Mouse (Mus musculus): ENCODE data around the gene Kcnq5. TPM values are rescaled to one million over a fixed set of nuclear protein-coding genes. Genes with fewer than 3 reads are reported as not detected.
A peak's percentile ranks its signal among the peaks of the same experiment; 100 is the strongest.

Gene Kcnq5
- total RNA-seq (2017): 6.6 and 8.6 TPM in 2 replicates

GRCm38 (mm10) chr1:21961251-21962082, at the start of gene Kcnq5:
Kcnq5 (minus strand) TSS chr1:21961942.
- peak; percentile 38 to 47 for ATAC-seq (replicated peaks in 1 of 2; ENCODE audit: insufficient read depth in 1 of 2, low FRiP score in 2 of 2, low TSS enrichment in 1 of 2, low read depth in 1 of 2, poor library complexity in 2 of 2, severe bottlenecking in 2 of 2)

GRCm38 (mm10) chr1:21979755-21980154, 18.0 kb upstream of the Kcnq5 start:
- ATAC-seq (replicated peaks in 1 of 2; ENCODE audit: insufficient read depth in 1 of 2, low FRiP score in 2 of 2, low TSS enrichment in 1 of 2, low read depth in 1 of 2, poor library complexity in 2 of 2, severe bottlenecking in 2 of 2): no peak

GRCm38 (mm10) chr1:21979292-21979691, 17.6 kb upstream of the Kcnq5 start:
- no peak for ATAC-seq (replicated peaks in 1 of 2; ENCODE audit: insufficient read depth in 1 of 2, low FRiP score in 2 of 2, low TSS enrichment in 1 of 2, low read depth in 1 of 2, poor library complexity in 2 of 2, severe bottlenecking in 2 of 2)

DNA sequence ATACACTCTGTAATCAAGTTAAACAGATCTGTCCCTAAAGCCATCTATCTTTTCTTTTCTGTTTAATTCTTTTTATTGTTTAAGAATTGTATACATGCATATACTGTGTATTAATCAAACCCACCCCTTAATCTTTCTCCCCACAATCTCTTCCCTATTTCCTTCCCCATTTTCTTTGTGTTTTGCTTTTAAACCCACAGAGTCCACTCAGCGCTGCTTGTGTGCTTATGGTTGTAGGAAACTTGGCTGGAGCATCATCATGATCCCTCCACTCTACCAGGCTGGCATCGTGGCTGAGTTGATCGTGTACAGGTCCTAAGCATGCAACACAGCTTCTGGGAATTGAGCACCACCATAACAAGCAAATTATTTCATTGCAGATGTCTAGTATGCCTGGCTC, 12.3 kb upstream of the Kcnq5 start:
- peak; percentile 42 to 56; a peak in 3 of 4 replicates for ATAC-seq (replicated peaks in 1 of 2; ENCODE audit: insufficient read depth in 1 of 2, low FRiP score in 2 of 2, low TSS enrichment in 1 of 2, low read depth in 1 of 2, poor library complexity in 2 of 2, severe bottlenecking in 2 of 2)

DNA sequence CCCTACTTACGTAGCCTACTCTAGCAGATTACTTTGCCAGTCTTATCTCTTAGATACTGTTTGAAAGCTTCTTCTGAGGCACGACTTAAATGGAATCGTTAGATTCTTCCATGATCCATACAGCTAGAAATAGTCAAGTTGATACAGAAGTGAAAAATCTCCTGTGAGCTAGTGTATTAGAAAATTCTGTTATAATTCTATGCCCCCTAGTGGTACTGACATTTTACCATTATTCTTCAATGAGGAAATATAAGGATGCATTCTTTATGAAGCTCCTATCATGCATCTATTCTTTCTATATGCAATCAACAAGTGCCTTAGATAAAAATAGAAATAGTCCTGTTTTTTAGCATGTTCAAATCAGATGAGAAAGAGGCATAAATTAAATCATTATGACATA, 5.4 kb upstream of the Kcnq5 start:
- ATAC-seq (replicated peaks in 1 of 2; ENCODE audit: insufficient read depth in 1 of 2, low FRiP score in 2 of 2, low TSS enrichment in 1 of 2, low read depth in 1 of 2, poor library complexity in 2 of 2, severe bottlenecking in 2 of 2): no peak

GRCm38 (mm10) chr1:21962896-21963864, 1.4 kb upstream of the Kcnq5 start:
- ATAC-seq (replicated peaks in 1 of 2; ENCODE audit: insufficient read depth in 1 of 2, low FRiP score in 2 of 2, low TSS enrichment in 1 of 2, low read depth in 1 of 2, poor library complexity in 2 of 2, severe bottlenecking in 2 of 2): peak; percentile 52 to 61

DNA sequence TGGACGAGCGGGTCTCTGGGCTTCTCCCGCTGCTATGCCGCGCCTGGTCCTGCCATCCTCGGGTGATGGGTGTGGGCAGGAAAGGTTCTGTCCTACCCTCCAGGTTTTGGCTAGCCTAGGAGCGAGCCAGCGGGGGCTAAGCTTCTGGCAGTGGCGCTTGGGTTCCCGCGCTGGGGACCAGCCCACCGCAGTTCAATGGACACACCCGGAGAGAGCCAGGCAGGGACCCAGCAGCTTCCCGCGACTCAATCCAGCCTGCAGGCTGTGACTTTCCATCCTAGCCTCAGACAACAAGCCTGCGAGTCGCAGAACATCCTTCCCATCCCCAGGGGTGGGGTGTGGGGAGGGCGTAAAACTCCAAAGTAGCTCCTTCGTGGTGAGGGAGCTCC, 335 bp upstream of the Kcnq5 start:
- no peak for ATAC-seq (replicated peaks in 1 of 2; ENCODE audit: insufficient read depth in 1 of 2, low FRiP score in 2 of 2, low TSS enrichment in 1 of 2, low read depth in 1 of 2, poor library complexity in 2 of 2, severe bottlenecking in 2 of 2)

- peak; percentile 47 to 56 for ATAC-seq (replicated peaks in 1 of 2; ENCODE audit: insufficient read depth in 1 of 2, low FRiP score in 2 of 2, low TSS enrichment in 1 of 2, low read depth in 1 of 2, poor library complexity in 2 of 2, severe bottlenecking in 2 of 2)
These were observed 1.1 kb downstream of the Kcnq5 start for GRCm38 (mm10) chr1:21960421-21961250.

DNA sequence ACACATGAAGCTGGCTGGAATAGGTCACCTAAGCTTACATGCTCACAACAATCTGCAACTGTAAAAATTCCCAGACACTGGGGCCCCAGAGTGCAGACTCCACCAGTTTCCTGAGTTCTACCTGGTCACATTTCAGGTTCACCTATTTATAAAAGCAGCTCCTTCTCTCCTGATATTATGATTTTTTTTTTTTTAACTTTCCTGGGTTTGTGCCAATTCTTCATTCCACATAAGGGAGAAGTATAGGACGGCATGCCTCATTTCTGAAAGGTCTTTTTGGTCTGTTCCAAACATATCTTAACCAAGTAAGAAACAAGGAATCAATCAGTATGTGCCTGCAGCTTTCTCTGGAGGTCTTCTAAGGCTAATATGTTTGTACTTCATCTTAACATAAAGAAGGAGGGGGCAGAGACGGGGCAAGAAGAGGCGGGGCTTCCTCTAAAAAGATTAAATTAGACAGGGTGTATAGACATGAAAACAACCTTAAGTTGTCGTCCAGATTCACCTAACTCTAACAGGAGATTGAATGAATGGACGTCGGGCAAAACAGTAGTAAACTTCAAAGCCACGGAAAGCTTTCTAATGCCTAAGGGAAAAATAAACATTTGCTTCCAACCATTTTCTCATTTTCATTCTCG, 2.0 kb downstream of the Kcnq5 start:
- no peak for ATAC-seq (replicated peaks in 1 of 2; ENCODE audit: insufficient read depth in 1 of 2, low FRiP score in 2 of 2, low TSS enrichment in 1 of 2, low read depth in 1 of 2, poor library complexity in 2 of 2, severe bottlenecking in 2 of 2)

DNA sequence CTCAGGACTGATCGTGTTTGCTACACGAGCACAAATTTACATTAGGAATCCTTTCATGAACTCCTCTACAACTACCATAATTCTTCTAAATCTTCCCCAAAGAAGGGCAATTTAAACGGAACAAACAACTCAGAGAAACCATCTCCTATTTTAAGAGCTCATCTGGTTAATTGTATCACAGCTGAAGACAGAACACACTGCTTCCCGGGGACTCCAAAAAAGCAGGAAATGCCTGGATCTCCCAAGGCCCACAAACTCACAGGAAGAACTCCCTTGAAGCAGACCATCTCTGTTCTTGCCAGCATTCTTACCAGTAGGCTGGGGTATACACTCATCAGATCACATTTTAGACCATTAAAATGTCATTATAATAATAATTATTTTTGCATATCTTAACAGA, 3.7 kb downstream of the Kcnq5 start:
- ATAC-seq (replicated peaks in 1 of 2; ENCODE audit: insufficient read depth in 1 of 2, low FRiP score in 2 of 2, low TSS enrichment in 1 of 2, low read depth in 1 of 2, poor library complexity in 2 of 2, severe bottlenecking in 2 of 2): no peak

DNA sequence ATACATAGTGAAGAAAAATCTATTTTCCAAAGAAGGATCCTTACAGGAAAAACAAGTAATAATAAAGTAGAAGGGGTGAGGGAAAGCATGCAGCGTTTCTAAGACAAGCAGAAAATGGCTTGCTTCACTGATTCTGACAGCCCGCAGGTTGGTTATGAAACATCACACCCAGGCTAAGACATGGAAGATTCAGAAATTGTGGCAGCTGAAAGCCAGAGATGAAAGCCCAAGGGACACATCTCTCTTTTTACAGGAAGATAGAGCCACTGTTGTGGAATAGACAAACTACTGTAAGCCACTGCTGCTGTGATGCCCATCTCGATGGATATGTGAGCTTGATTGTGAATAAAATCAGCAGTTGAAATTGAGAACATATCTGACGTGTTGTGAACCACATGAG, 20.9 kb downstream of the Kcnq5 start:
- no peak for ATAC-seq (replicated peaks in 1 of 2; ENCODE audit: insufficient read depth in 1 of 2, low FRiP score in 2 of 2, low TSS enrichment in 1 of 2, low read depth in 1 of 2, poor library complexity in 2 of 2, severe bottlenecking in 2 of 2)

DNA sequence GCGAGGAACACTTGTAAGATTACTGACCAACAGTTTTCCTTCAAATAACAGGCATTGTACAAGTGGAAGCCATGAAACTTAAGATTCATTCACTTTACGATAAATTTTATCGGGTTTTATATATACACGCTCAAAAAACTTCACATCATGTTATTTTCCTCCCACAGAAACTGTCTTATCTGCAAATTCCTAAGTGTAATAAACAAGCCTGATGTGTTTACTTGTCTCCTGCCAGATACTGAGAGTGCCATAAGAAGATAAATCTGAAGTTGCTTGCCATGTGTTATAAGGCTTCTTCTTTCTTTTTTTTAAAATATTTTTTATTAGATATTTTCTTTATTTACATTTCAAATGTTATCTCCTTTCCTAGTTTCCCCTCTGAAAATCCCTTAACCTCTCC, 34.6 kb downstream of the Kcnq5 start:
- ATAC-seq (replicated peaks in 1 of 2; ENCODE audit: insufficient read depth in 1 of 2, low FRiP score in 2 of 2, low TSS enrichment in 1 of 2, low read depth in 1 of 2, poor library complexity in 2 of 2, severe bottlenecking in 2 of 2): no peak

DNA sequence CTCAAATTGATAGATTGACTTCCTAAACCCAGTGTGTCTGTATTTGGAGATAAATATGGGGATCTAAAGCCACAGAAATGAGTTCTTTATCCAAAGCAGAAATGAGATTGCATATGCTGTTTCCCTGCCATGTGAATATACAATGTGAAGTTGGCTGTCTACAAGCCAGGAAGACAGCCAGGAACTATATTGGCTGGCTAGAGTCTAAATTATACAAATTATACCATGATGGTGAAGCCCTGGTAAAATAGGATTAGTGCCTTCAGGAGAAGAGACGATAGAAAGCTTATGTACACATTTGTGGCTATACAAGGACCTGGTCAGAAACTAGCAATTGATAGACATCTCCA, 38.5 kb downstream of the Kcnq5 start:
- ATAC-seq (replicated peaks in 1 of 2; ENCODE audit: insufficient read depth in 1 of 2, low FRiP score in 2 of 2, low TSS enrichment in 1 of 2, low read depth in 1 of 2, poor library complexity in 2 of 2, severe bottlenecking in 2 of 2): no peak

- ATAC-seq (replicated peaks in 1 of 2; ENCODE audit: insufficient read depth in 1 of 2, low FRiP score in 2 of 2, low TSS enrichment in 1 of 2, low read depth in 1 of 2, poor library complexity in 2 of 2, severe bottlenecking in 2 of 2): no peak
These were observed 39.0 kb downstream of the Kcnq5 start for GRCm38 (mm10) chr1:21922578-21923292.

GRCm38 (mm10) chr1:21919276-21919675, 42.5 kb downstream of the Kcnq5 start:
- no peak for ATAC-seq (replicated peaks in 1 of 2; ENCODE audit: insufficient read depth in 1 of 2, low FRiP score in 2 of 2, low TSS enrichment in 1 of 2, low read depth in 1 of 2, poor library complexity in 2 of 2, severe bottlenecking in 2 of 2)

DNA sequence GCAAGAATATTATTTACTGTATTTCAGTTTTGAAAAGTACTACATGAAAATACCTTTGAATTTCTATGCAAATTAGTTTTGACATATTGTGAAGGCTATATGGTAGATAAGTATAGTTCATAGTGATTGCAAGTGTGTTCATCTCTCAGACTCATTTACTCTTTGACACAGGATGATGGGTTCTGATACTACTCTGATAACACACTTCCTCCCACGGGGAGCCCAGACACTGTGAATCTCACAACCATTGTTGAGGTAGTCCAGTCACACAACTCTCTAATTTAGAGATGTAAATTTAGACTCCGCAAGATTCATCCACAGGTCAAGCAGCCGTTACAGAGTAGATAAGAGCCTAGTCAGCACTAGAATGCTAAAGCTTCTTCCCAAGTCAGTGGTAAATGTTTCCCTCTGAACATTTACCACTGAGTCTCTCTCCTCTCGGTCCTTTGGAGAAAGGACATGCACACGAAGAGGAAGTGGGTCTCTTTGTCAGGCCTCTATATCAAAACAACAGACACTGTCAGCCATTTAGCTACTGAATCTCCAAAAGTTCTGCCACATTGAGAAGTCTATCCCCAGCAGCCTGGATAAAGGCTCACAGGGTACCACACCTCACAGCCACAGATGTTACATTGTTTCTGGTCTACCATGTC, 65.5 kb downstream of the Kcnq5 start:
- no peak for ATAC-seq (replicated peaks in 1 of 2; ENCODE audit: insufficient read depth in 1 of 2, low FRiP score in 2 of 2, low TSS enrichment in 1 of 2, low read depth in 1 of 2, poor library complexity in 2 of 2, severe bottlenecking in 2 of 2)
